Mouse (Mus musculus) neural tube, embryonic 14.5 days (tissue): Measurements from ENCODE around the gene RPS10-NUDT3. TPM values are rescaled to one million over a fixed set of nuclear protein-coding genes. Genes with fewer than 3 reads are reported as not detected.

Source experiments
- ATAC-seq: fragments of 200-750 bp; cut with Nextera tagmentation; 2 replicates; pipeline ENCODE4 v1.8.0; 2017; ENCODE audit warnings: low read depth, mild to moderate bottlenecking, moderate TSS enrichment, moderate library complexity
- H3K27ac ChIP-seq: fragments of 300-500 bp; sonication (generic); 2 replicates; pipeline ENCODE4 v1.5.1; 2014; ENCODE audit warnings: low read depth, mild to moderate bottlenecking, control low read depth, low read length, moderate library complexity, mixed read lengths
- H3K27me3 ChIP-seq: fragments of 300-500 bp; sonication (generic); 2 replicates; pipeline ENCODE4 v1.6.1; 2014; ENCODE audit warnings: low read length; ENCODE audit not compliant: control insufficient read depth, insufficient read depth
- H3K36me3 ChIP-seq: fragments of 300-500 bp; sonication (generic); 2 replicates; pipeline ENCODE4 v1.6.1; 2014; ENCODE audit warnings: low read length, mixed read lengths; ENCODE audit not compliant: control insufficient read depth, insufficient read depth
- H3K4me1 ChIP-seq: fragments of 300-500 bp; sonication (generic); 2 replicates; pipeline ENCODE4 v1.6.1; 2014; ENCODE audit warnings: low read length; ENCODE audit not compliant: control insufficient read depth, insufficient read depth
- H3K4me2 ChIP-seq: fragments of 300-500 bp; sonication (generic); 2 replicates; pipeline ENCODE4 v1.6.1; 2014; ENCODE audit warnings: mild to moderate bottlenecking, low read depth, low read length, control low read depth
- H3K4me3 ChIP-seq: fragments of 300-500 bp; sonication (generic); 2 replicates; pipeline ENCODE4 v1.5.1; 2014; ENCODE audit warnings: low read depth, low read length, control low read depth, mixed read lengths
- H3K9ac ChIP-seq: fragments of 300-500 bp; sonication (generic); replicated peaks from 2 replicates; pipeline ENCODE4 v1.6.1; 2014; ENCODE audit warnings: low read depth, mild to moderate bottlenecking, control low read depth, low read length, mixed read lengths
- H3K9me3 ChIP-seq: fragments of 300-500 bp; sonication (generic); 2 replicates; pipeline ENCODE4 v1.6.1; 2016; ENCODE audit warnings: low read length; ENCODE audit not compliant: control insufficient read depth
- WGBS: fragments of 180-500 bp; shearing (Covaris S2); extraction: QIAGEN DNeasy Blood & Tissue Kit; methylation state at CpG from one replicate; pipeline ENCODE4 v1.1.7; 2014; 5-methylcytosine and 5-hydroxymethylcytosine counted together
- polyA plus RNA-seq: library from polyadenylated mRNA; unstranded; fragments of >200 nt; fragmentation: Nextera tagmentation; extraction: Ambion mirVana; gene quantifications from 2 replicates; pipeline ENCODE4 v1.2.1, GENCODE M21; 2014

Gene RPS10-NUDT3
- not detected in 2 replicates for polyA plus RNA-seq

DNA sequence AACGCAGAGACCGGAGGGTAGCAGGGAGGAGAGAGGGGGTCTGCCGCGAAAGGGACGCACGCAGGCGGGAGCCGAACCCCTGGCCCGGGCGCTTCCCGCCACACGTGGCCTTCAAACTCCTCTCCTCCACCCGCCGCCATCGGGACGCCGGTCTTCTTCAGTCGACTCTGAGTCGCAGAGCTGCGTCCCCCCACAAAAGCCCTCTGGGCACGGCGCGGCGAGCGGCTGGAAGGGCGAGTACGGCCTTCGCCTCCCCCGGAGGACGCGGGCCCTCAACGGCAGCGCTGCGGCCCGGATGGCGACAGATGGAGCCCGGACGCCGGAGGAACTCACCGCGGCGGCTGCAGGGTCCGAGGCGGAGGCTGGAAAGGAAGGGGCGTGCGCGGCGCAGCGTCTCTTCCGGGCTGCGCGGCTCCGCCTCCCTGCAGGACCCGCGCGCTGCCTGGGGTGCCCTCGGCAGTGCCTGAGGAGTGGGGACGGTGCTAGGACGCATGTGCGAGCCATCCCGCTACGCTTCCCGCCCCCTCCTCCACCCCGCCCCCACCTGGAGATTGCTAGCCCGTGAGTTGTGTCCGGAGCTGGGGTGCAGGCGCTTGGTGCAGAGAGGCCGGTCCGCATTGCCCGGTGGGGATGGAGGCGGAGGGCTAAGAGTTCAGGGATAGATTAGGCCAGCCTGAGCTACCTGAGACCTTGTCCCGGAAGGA lies at the start of gene RPS10-NUDT3:
Gene RPS10-NUDT3, minus strand, starts transcription at position 352 of the 704 bp plus-strand sequence.
- H3K4me1 ChIP-seq: peaks cover 14% of the 10 kb centered on the region
- peak; percentile 97 for ATAC-seq
- peak within 1 kb of the TSS; percentile 82 for H3K4me3 ChIP-seq
- 0 out of 2 replicates have a peak, but pooled peaks cover 2% of the 10 kb centered on the region for H3K27me3 ChIP-seq
- WGBS: under 1% methylated on average over 57 of the region's 72 CpGs
- peak within 1 kb of the TSS; percentile 97 for H3K4me2 ChIP-seq
- H3K9ac ChIP-seq: peak within 1 kb of the TSS; percentile 73
- no peaks in the 10 kb centered on the region for H3K9me3 ChIP-seq
- peak within 1 kb of the TSS; percentile 84 for H3K27ac ChIP-seq
- H3K36me3 ChIP-seq: peaks cover 33% of the 10 kb centered on the region

DNA sequence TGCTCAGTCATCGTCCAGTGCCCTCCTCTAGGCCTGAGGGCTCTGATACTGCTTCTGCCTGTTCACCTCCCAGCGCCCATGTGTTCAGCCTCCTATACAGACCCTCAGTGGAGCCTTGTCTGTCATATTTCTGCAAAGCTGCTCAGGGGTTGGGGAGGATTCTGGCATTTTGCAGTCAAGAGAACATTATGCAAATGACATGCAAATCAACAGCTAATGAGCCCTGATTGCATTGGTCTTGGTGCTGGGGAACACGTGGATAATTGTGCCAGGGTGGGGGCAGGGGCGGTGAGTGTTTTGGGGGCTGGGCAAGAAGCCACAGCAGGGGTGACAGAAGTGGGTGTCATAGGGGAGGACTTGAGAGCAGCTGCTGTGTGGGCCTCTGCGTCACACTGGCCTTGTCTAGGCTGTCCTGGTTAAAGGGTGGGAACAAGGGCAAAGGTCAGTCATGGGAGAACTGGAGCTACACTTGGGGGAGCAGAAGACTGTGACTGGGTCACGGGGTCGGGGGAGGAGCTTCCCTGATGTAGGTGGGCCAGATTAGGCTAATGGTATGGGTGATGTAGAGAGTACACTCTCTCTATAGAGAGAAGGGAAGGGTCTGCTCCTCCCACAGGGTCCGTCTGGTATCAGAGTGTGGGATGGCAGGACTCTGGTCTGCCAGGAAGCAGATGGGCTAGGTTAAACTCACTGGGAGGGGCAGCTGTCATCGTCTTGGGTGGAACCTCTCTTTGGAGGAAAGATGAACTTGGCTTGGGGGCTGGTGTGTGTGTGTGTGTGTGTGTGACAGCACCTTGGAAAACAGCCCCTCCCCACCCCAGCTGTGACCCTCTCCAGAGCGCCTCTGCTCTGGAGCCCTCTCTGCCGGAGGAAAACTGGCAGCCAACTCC lies 44.1 kb upstream of the RPS10-NUDT3 start:
- H3K9me3 ChIP-seq: no peaks in the 10 kb centered on the region
- no peak overlapping the region for H3K9ac ChIP-seq
- peaks cover 15% of the 10 kb centered on the region for H3K4me1 ChIP-seq
- no peak overlapping the region for H3K4me3 ChIP-seq
- H3K27ac ChIP-seq: peak overlapping the region; percentile 82
- no peak overlapping the region for H3K4me2 ChIP-seq
- peak; percentile 83 for ATAC-seq
- H3K27me3 ChIP-seq: no peaks in the 10 kb centered on the region
- 28% methylated on average over 11 of the region's 11 CpGs for WGBS
- no peaks in the 10 kb centered on the region for H3K36me3 ChIP-seq

DNA sequence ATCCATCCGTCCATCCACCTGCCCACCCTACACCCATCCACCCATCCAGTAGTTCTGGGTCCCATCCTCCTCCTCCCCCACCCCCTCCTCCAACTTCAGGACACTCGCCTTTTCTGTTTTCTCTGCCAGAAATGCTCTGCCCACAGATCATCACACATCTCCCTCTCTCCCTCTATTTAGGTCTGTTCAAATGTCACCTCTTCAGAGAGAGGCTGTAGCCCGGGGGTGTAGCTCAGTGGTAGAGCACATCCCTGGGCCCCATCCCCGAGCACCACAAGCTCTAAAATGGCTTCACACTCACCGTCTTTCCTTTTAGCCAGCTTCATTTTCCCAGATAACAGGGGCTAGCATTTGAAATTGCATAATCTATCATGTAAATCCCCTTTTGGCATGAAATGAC lies 42.7 kb upstream of the RPS10-NUDT3 start:
- H3K9me3 ChIP-seq: no peaks in the 10 kb centered on the region
- H3K4me1 ChIP-seq: peaks cover 15% of the 10 kb centered on the region
- no peak overlapping the region for H3K4me2 ChIP-seq
- H3K27ac ChIP-seq: no peak overlapping the region
- ATAC-seq: no peak
- H3K4me3 ChIP-seq: no peak overlapping the region
- H3K9ac ChIP-seq: no peak overlapping the region
- H3K36me3 ChIP-seq: no peaks in the 10 kb centered on the region
- WGBS: 82% methylated on average over 5 of the region's 5 CpGs
- H3K27me3 ChIP-seq: no peaks in the 10 kb centered on the region

GRCm38 (mm10) chr17:27676270-27676669 lies 41.2 kb upstream of the RPS10-NUDT3 start:
- 77% methylated on average over 7 of the region's 7 CpGs for WGBS
- Histone ChIP-seq H3K36me3 (no peaks in the 10 kb centered on the region), H3K4me3 (no peak overlapping the region), H3K4me1 (peaks cover 15% of the 10 kb centered on the region), H3K9me3 (no peaks in the 10 kb centered on the region), H3K27ac (no peak overlapping the region), H3K4me2 (no peak overlapping the region), H3K27me3 (no peaks in the 10 kb centered on the region), H3K9ac (no peak overlapping the region)
- no peak for ATAC-seq

- H3K36me3 ChIP-seq: no peaks in the 10 kb centered on the region
- no peak overlapping the region for H3K9ac ChIP-seq
- no peak overlapping the region for H3K4me2 ChIP-seq
- H3K4me3 ChIP-seq: no peak overlapping the region
- H3K27me3 ChIP-seq: no peaks in the 10 kb centered on the region
- no peak overlapping the region for H3K27ac ChIP-seq
- H3K9me3 ChIP-seq: no peaks in the 10 kb centered on the region
- WGBS: 66% methylated on average over 9 of the region's 9 CpGs
- no peak for ATAC-seq
- H3K4me1 ChIP-seq: peaks cover 15% of the 10 kb centered on the region
These were observed 40.4 kb upstream of the RPS10-NUDT3 start for GRCm38 (mm10) chr17:27675453-27675852.

GRCm38 (mm10) chr17:27673945-27674344 lies 38.9 kb upstream of the RPS10-NUDT3 start:
- no peak overlapping the region for H3K27ac ChIP-seq
- no peaks in the 10 kb centered on the region for H3K36me3 ChIP-seq
- H3K4me2 ChIP-seq: no peak overlapping the region
- 41% methylated on average over 7 of the region's 7 CpGs for WGBS
- no peaks in the 10 kb centered on the region for H3K9me3 ChIP-seq
- peaks cover 7% of the 10 kb centered on the region for H3K4me1 ChIP-seq
- no peak overlapping the region for H3K4me3 ChIP-seq
- no peaks in the 10 kb centered on the region for H3K27me3 ChIP-seq
- H3K9ac ChIP-seq: no peak overlapping the region
- ATAC-seq: no peak

DNA sequence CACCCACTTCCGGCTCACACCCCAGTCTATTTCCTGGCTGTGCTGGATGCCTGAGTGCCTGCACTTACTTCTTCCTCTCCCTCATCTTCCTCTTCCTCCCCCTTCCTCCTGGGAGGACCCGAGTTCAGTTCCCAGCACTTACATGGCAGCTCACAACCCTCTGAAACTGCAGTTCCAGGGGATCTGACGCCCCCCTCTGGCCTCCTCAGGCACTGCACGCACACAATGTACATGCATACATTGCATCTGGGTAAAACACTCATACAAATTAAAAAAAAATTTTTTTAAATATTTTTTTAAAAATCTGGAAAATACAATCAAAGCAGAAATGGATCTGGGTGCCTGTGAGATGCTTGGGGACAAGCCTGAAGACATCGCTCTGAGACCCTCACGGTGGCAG lies 36.7 kb upstream of the RPS10-NUDT3 start:
- 81% methylated on average over 6 of the region's 6 CpGs for WGBS
- Histone ChIP-seq H3K27me3 (no peaks in the 10 kb centered on the region), H3K4me3 (no peak overlapping the region), H3K4me1 (no peaks in the 10 kb centered on the region), H3K9ac (no peak overlapping the region), H3K27ac (no peak overlapping the region), H3K9me3 (no peaks in the 10 kb centered on the region), H3K36me3 (no peaks in the 10 kb centered on the region), H3K4me2 (no peak overlapping the region)
- ATAC-seq: no peak

GRCm38 (mm10) chr17:27658767-27659166 lies 23.7 kb upstream of the RPS10-NUDT3 start:
- Histone ChIP-seq H3K36me3 (no peaks in the 10 kb centered on the region), H3K9ac (no peak overlapping the region), H3K27me3 (no peaks in the 10 kb centered on the region), H3K4me3 (no peak overlapping the region), H3K9me3 (no peaks in the 10 kb centered on the region), H3K4me2 (no peak overlapping the region), H3K4me1 (peaks cover 7% of the 10 kb centered on the region; the same call in 1 of the 2 replicates), H3K27ac (no peak overlapping the region)
- 65% methylated on average over 7 of the region's 7 CpGs for WGBS
- no peak for ATAC-seq

- Histone ChIP-seq H3K27me3 (no peaks in the 10 kb centered on the region), H3K4me2 (peak overlapping the region; percentile 68; the same call in 1 of the 2 replicates), H3K27ac (no peak overlapping the region), H3K4me1 (peaks cover 7% of the 10 kb centered on the region; the same call in 1 of the 2 replicates), H3K36me3 (no peaks in the 10 kb centered on the region), H3K9me3 (no peaks in the 10 kb centered on the region), H3K9ac (no peak overlapping the region), H3K4me3 (no peak overlapping the region; the same call in 1 of the 2 replicates)
- 76% methylated on average over 8 of the region's 8 CpGs for WGBS
- ATAC-seq: no peak
These were observed 22.1 kb upstream of the RPS10-NUDT3 start for GRCm38 (mm10) chr17:27657123-27657522.
